21 mouse cellular contexts compared by ENCODE assay signal in the genomic region with DNA sequence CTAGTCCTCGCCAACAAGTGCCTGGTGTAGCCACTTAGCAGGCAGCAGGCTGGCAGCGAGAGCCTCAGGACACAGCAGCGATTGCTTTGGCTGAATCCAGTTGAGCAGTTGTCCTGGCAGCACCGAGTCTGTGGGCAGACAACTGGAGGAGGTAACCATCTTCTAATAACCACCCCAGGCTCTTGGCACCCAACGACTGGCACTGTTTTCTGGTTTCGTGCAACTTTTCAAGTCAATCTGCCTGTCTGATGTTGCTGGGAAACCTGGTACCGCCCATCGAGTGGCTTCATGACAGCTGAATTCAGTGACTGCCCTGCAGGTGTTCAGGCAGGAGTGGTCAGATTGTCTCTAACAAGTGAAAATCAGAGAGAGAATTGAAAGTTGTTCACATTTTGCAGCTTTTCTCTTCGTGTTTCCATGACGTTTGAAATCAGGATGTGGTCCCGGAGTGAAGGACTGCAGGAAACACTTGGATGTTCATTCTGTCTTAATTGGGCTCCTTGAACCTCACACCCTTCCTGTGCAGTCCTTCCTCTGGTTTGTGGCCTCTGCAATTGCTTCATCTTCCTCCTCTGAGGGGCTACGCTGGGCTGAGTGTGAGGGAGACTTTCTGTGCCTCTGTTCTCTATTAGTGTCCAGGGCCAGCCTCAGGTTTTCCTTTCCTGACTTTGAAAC. TPM values are rescaled to one million over a fixed set of nuclear protein-coding genes. Genes with fewer than 3 reads are reported as not detected.
DNase-seq lines count a peak whose midpoint lies in the region; ATAC-seq lines count a peak whose summit lies in the region.
"Had no signal": no experiment of that assay in that cellular context is flagged by ENCODE, and none has a peak within 500 bp of the region (broad histone marks: within the 10 kb centered on the region; RNA-seq: fewer than 3 reads in every experiment).

No protein-coding gene starts in this region.

- no peak overlapping the region for H3K4me3 ChIP-seq in forebrain, embryonic 14.5 days (ENCODE audit: low read depth, low read length)
- H3K4me3 ChIP-seq in forebrain, embryonic 15.5 days: no peak overlapping the region
- H3K4me3 ChIP-seq: heart, embryonic 13.5 days; left cerebral cortex, adult 2 months; limb, embryonic 13.5 days; liver, embryonic 15.5 days; midbrain, embryonic 10.5 days had no signal

- H3K9ac ChIP-seq in forebrain, embryonic 14.5 days (ENCODE audit: low read length): no peak overlapping the region
- H3K9ac ChIP-seq in forebrain, embryonic 15.5 days (replicated peaks): no peak overlapping the region
- H3K9ac ChIP-seq: heart, embryonic 13.5 days; limb, embryonic 13.5 days; liver, embryonic 15.5 days had no signal

- no peaks in the 10 kb centered on the region for H3K36me3 ChIP-seq in forebrain, embryonic 14.5 days (ENCODE audit: control insufficient read depth, insufficient read depth, low read length)
- H3K36me3 ChIP-seq in forebrain, embryonic 15.5 days: no peaks in the 10 kb centered on the region
- H3K36me3 ChIP-seq: G1E; heart, embryonic 13.5 days; limb, embryonic 13.5 days; liver, embryonic 15.5 days; midbrain, embryonic 10.5 days had no signal

- no peaks in the 10 kb centered on the region for H3K4me1 ChIP-seq in forebrain, embryonic 14.5 days (ENCODE audit: control insufficient read depth, insufficient read depth, low read length)
- no peaks in the 10 kb centered on the region for H3K4me1 ChIP-seq in forebrain, embryonic 15.5 days
- H3K4me1 ChIP-seq: limb, embryonic 13.5 days; liver, embryonic 15.5 days had no signal

- no peak overlapping the region for H3K27ac ChIP-seq in forebrain, embryonic 14.5 days (ENCODE audit: low read depth, low read length)
- H3K27ac ChIP-seq in forebrain, embryonic 15.5 days (replicated peaks): no peak overlapping the region
- H3K27ac ChIP-seq: heart, embryonic 13.5 days; left cerebral cortex, adult 2 months; limb, embryonic 13.5 days; liver, embryonic 15.5 days; midbrain, embryonic 10.5 days had no signal

- DNase-seq in forebrain, embryonic 14.5 days (ENCODE audit: low spot score): peak; percentile 6
- DNase-seq in ovary, postnatal 36 days (ENCODE audit: low spot score): peak; percentile 5
- DNase-seq in ovary, postnatal 14 days (ENCODE audit: low spot score): no peak
- DNase-seq in gonadal fat pad, adult 2 months (ENCODE audit: low read depth): peak; percentile 90
- no peak for DNase-seq in embryo, embryonic 10.5 days (ENCODE audit: low spot score)
- DNase-seq: adrenal gland, adult 8-10 months; gastrocnemius, postnatal 14 days; heart, postnatal 4 days; kidney, postnatal 25 days; lung, postnatal 10 days had no signal

- H3K4me2 ChIP-seq in forebrain, embryonic 14.5 days (ENCODE audit: low read length): no peak overlapping the region
- H3K4me2 ChIP-seq in forebrain, embryonic 15.5 days (replicated peaks): no peak overlapping the region
- H3K4me2 ChIP-seq: heart, embryonic 13.5 days; limb, embryonic 13.5 days; liver, embryonic 15.5 days had no signal

- no peak for ATAC-seq in forebrain, embryonic 14.5 days
- ATAC-seq in forebrain, embryonic 15.5 days (replicated peaks): no peak
- ATAC-seq in megakaryocyte progenitor cell, adult 5-6 weeks (replicated peaks; ENCODE audit: poor library complexity): peak; percentile 97
- ATAC-seq in monocyte, adult 5-6 weeks (replicated peaks; ENCODE audit: insufficient number of reproducible peaks, low FRiP score, low TSS enrichment, poor library complexity, severe bottlenecking): no peak
- ATAC-seq: intestine, postnatal 0 days had no signal

- WGBS in forebrain, embryonic 14.5 days: 83% methylated on average over 12 of the region's 12 CpGs
- WGBS in forebrain, embryonic 15.5 days: 78% methylated on average over 12 of the region's 12 CpGs

- H3K9me3 ChIP-seq in forebrain, embryonic 14.5 days (replicated peaks; ENCODE audit: control insufficient read depth, low read length): no peaks in the 10 kb centered on the region
- no peaks in the 10 kb centered on the region for H3K9me3 ChIP-seq in forebrain, embryonic 15.5 days
- H3K9me3 ChIP-seq: heart, embryonic 13.5 days; limb, embryonic 13.5 days; liver, embryonic 15.5 days; midbrain, embryonic 10.5 days had no signal

- H3K27me3 ChIP-seq in forebrain, embryonic 14.5 days (replicated peaks; ENCODE audit: control insufficient read depth, insufficient read depth, low read length): no peaks in the 10 kb centered on the region
- no peaks in the 10 kb centered on the region for H3K27me3 ChIP-seq in forebrain, embryonic 15.5 days
- H3K27me3 ChIP-seq: heart, embryonic 13.5 days; limb, embryonic 13.5 days had no signal

RNA-seq across cellular contexts. Expression of gene Cdkn2b, which starts 58.1 kb away (rescaled TPM):
- 0.20 and 0.57 TPM in 2 replicates for polyA plus RNA-seq in forebrain, embryonic 14.5 days (2014; fragmentation: Nextera tagmentation; extraction: Ambion mirVana)
- polyA plus RNA-seq in forebrain, embryonic 15.5 days (2015; fragmentation: Nextera tagmentation; extraction: Ambion mirVana): 0.76 and 0.83 TPM in 2 replicates
- polyA plus RNA-seq in gonadal fat pad, adult 2 months (2012; rRNA removed): 12.1 and 20.4 TPM in 2 replicates
- not detected in 2 replicates for total RNA-seq in megakaryocyte progenitor cell, adult 5-6 weeks (2015)
- total RNA-seq in megakaryocyte progenitor cell, adult 5-6 weeks (2017): not detected in 2 replicates
- 0.49 TPM in 1 of 3 replicates, not detected in the others for total RNA-seq in monocyte, adult 5-6 weeks (2017)
- polyA plus RNA-seq: C2C12; G1E; liver, embryonic 15.5 days had no signal

Comparison
In these comparisons a context has a peak if more than half of its experiments do, and no peak if none do; other contexts are left out.
1. DNase-seq: peak in forebrain, embryonic 14.5 days (single experiment), ovary, postnatal 36 days (single experiment) and gonadal fat pad, adult 2 months (single experiment); none in ovary, postnatal 14 days (single experiment) and embryo, embryonic 10.5 days (single experiment).